Mouse (Mus musculus) lung, postnatal 10 days (tissue): Measurements from ENCODE around the gene Cyth2.

Experiments
- DNase-seq: peaks from one replicate; pipeline ENCODE4 v3.0.0; 2021

Cyth2 gene

DNA sequence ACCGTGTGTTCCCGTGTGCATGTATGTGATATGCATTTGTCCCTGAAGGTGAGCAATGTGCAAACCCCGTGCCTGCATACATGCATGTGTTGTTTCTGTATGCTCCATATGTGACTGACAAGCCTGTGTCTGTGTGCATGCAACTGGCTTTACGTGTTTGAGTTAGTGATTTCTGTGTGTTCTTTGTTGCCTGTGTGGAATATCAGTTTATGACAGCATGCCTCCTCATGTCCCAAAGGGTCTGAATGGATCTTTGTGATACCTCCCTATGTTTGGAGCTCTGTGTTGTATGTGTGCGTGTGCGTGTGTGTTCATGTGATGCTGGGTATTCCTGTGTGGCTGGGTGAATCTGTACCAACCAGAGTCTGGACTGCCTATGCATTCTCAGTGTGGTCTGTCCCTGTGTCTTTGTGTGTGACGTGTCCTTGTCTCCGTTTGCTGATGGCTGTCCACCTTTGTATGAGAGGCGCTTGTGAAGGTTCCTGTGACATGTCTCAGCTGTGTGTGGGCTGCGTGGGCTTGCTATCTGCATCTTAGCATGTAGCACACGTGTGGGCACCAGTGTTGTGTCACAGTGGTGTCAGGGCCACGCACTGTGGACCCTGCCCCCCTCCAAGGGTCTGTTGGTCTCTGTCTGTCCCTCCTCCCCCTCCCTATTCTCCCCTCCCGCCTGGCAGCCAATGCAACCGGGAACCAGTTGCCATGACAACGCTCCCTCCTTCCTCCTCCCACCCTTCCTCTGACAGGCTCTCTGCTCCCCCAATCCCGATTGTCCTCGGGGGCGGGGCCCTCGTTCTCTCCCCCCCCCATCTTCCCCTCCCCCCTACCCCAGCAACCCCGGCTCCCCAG is 29.6 kb downstream of the Cyth2 start, which contains the start of gene Sult2b1:
Gene Sult2b1, minus strand, starts transcription at position 146 of the 849 bp plus-strand sequence.
- DNase-seq: peak; percentile 48

DNA sequence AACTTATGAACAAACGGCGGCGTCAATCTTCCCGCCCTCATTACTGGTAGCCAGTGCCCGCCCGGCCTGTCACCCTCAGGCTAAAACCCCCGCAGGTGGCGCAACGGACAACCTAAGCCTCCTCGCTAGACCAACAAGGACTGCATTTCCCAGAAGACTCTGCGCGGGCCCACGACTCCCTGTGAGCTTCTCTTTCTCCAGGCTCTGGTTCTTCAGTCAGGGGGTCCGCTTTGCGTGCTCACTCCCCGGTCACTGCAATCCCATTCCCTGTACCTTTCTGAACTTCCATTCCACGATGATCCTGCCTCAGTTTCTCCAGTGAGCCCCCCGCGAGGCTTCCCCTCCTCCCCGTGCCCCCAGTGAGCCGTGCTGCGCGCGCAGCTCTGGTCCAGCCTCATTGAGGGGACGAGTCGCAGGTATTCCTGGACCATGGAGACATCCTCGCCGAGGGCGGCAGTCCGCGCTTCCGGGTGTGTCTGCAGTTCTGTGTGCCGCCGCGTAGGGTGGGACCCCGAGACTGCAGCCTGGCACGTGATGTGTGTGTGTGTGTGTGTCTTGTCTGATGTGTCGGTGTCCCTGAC is 30.8 kb downstream of the Cyth2 start, which contains the start of gene Lmtk3:
Gene Lmtk3, plus strand, starts transcription at position 228 of the 581 bp plus-strand sequence.
- peak; percentile 78 for DNase-seq

DNA sequence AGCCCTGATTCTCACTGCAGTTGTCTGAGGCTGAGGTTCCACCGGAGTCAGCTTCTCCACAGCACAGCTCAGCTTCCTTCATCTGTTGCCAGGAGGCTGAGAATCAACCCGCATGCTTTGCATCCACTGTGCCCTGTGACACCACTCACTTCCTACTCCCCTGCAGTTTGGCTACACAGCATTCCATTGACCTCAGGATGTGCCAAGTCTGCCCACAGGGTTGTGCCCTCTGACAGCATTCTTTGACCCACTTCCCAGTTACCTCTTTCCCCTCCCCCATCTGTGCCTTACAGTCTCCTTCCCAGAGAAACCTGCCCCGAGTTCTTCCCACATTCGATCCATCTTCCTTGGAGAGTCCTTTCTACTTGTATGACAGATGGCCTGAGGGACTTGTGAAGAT is 32.1 kb downstream of the Cyth2 start:
- DNase-seq: no peak

DNA sequence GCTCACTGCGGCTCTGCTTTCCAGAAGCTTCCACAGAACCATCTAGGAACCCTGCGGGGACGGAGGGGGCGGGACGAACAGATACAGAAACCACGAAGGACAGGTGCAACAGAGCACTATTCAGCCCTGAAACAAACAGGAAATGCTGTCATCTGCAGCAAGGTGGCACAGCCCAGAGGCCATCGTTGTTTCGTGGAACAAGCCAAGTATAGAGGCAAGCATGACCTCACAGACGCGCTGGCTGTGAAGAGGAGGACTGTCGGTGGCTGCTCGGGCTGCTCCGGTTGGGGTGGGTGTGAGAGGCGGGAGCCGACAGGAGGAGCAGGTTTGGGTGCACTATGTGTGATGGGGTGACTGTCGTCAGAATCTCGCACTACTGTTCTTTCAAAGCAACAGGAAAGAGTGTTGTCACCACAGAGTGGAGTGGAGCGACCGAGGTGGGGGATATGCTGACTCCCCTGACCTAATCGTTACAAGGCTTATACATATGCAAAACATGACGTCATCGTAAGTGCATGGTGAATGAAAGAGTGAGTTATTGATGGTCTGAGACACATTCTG is 35.2 kb downstream of the Cyth2 start:
- no peak for DNase-seq

DNA sequence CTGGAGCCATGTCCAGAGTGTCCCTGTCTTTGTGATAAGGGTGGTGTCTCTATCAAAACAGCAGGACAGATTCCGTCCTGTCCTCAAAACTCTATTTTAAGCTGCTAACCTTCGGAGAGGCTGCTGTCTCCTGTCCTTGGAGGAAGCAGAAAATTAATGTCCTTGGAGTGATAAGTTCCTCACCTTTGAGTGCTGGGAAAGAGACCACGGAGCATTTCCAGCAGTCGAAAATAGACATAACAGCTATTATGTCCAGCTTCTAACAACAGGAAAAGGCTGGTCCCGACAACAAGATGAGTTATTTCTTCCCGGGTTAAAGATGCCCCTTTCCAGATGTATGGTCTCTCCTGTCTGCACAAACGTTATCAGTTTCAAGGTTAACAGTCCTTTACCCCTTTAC is 39.1 kb downstream of the Cyth2 start:
- DNase-seq: no peak

DNA sequence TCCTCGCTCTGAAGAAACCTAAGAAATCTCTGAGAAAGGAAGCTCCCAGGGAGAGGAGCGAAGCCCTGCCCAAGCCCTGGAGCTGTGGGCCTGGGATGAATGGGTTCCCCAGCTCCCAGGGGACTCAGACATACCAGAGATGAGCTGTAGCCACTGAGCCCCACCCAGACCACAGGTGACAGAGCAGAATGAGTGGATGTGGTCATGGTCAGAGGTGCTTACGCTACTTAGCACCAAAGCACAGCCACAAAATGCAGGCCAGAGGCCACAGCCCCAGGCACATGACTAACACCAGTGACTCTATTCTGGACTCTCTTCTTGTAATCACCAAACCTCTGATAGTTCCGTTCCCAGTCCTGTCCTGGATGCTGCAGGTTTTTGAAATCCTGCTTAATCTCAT is 43.3 kb downstream of the Cyth2 start:
- DNase-seq: no peak

DNA sequence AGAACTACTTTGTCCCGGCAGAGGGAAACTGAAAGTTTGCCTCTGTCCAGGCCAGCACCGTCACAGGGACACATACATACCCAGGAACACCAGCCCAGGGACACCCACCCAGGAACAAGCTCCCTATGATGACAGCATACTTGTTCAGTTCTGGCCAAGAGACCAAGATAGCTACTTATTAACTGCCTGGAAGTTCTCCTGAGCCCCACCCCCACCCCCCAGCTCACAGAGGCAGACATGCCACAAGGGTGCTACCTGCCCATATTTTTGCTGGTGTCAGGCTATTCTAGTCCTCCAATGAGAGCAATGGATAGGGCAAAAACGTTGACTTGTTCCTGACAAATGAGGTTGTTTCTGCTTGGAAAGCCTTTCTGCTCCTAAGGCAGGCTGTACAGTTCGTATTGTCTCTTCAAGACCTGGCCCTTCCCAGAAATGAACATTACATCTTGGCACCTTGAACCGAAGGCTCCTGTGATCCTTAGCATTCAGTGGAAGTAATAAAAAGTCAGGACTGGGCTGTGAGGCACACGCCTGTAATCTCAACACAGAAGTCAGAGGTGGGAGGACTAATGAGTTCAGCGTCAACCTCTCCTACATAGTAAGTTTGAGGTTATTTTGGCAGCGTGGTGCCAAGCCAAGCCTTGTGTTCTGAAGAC is 43.8 kb downstream of the Cyth2 start:
- no peak for DNase-seq

DNA sequence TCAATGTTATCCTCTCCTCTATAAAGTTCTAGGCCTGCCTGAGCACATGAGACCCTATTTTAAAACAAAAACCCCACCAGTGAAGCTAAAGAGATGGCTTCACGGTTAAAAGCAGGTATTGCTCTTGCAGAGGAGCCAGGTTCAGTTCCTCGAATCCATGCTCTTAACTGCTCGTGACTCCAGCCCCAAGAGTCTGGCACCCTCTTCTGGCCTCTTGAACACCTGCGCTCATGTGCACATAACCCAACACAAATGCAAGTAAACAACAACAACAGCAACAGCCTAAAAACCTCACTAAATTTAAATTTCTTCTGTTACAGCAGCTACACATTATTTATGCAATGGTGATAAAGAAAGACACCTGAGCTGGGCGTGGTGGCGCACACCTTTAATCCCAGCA is 46.9 kb downstream of the Cyth2 start:
- no peak for DNase-seq

DNA sequence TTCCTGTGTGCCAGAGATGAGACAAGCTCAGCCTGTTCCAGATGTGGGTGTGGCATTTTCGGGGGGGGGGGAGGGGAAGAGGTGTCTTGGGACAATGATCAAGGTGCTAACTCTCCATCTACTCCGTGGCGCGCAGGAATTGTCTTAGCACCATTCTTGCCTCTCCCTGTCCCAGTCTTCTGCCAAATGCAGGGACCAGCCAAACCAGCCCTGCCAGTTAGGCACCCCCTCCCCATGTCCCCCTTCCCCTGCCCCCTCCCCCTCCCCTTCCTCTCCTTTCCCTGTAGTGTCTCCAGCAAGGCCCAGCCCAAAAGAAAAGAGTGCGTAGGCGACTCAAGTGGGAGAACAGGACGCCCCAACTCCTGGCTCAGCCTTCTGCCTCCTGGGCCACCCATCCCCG is 47.6 kb downstream of the Cyth2 start:
- DNase-seq: no peak

DNA sequence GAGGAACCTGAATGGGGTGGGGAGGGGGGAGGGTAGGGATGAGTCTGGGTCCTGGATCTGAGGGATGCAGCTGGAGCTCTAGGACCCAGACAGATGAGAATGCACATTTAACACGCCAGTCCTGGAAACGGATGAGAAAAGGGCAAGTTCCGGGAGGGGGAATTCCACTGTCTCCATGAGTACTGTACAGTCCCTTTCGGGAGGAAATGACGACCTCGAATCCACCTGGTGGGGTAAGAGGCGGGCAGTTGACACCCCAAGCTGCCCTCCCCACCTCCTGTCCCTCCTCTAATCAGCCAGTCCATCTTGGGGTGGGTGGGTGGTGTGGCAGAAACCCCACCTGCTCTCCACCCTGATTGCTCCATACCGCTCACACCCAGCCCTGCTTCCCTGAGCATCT is 48.4 kb downstream of the Cyth2 start:
- DNase-seq: no peak

DNA sequence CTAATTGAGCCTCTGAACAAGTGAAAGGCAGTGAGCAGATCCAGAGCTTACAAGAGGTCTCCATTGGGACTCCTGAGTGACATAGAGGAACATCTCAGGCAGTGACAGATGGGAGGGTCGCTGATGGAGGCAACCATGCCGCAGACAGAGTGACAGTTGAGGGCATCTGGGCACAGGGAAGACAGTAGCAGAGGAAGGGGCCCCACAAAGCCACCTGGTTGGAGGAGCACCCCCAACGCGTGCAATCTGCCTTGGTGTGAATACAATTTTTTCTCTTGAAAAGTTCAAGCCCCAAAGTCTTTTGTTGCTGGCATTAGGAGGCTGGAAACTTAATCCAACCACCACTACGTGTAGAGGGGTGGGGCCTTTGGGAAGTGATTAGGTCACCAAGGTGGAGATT is 54.2 kb downstream of the Cyth2 start:
- DNase-seq: no peak

DNA sequence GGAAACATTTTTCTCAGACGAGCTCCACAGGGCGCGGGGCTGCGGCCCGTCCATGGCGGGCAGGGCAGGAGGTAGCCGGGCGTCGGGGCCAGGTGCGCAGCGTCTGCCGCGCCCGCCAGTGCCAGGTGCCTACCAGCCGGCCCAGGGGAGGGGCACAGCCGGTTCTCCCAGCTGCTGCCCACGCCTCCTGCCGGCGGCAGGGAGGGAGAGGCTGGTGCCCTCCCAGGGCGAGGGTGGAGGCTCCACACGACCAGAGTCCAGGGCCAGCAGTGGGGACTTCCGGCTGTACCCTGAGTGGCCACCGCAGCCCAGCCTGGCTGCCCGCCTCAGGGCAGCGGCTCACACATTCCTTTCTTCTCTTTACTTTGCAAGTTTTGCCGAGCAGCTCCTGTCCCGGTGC is 55.0 kb downstream of the Cyth2 start:
- DNase-seq: peak; percentile 56
